Mouse (Mus musculus) layer of hippocampus, postnatal 36 days (tissue): ENCODE results near the gene Hist2h2aa2. TPM values are rescaled to one million over a fixed set of nuclear protein-coding genes. Genes with fewer than 3 reads are reported as not detected.
"Not testable (repeated sequence)": the region's sequence is repeated elsewhere in the genome, so short reads cannot be mapped to it uniquely, and the experiment has no call there.

ENCODE experiments used
- DNase-seq, 2 experiments: peaks; one replicate each; pipeline ENCODE4 v3.0.0; 2022
- total RNA-seq, 2 experiments: library from RNA; stranded (reverse); gene quantifications; 2 replicates each; pipeline ENCODE4 v1.2.3; 2021

Hist2h2aa2 gene
- 100 to 1,000 TPM; 193 to 195 TPM for total RNA-seq

DNA sequence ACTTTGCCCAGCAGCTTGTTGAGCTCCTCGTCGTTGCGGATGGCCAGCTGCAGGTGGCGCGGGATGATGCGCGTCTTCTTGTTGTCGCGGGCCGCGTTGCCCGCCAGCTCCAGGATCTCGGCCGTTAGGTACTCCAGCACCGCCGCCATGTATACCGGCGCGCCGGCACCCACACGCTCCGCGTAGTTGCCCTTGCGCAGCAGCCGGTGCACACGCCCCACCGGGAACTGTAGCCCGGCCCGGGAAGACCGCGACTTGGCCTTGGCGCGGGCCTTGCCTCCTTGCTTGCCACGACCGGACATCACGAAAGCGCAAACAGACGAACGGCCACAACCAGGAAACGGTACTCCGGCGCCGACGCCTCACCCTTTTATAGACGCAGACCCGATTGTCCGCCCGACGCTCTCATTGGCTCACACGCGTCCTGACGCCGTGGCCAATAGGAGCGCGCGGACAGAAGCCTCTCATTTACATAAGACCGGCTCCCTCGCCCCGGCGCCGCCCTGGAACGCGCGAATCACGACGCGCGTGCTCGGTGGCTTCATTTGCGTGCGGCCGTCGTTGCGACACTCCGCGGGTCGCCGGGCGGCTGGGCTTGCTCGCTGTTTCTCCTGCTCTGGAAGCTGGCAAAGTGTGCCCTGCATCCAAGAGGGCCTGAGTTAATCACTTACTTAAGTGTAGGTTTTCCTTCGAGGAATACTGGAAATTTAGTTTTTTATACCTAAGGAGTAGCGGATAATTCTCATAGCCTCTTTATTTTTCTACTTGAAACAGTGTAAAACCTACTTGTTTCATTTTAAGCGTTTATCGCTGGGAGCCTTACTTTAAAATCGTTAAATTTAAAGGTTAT, at the start of gene Hist2h2aa2:
Gene Hist2h2aa2, minus strand, starts transcription at position 328 of the 850 bp plus-strand sequence.
- peak; percentile 97 for DNase-seq

- no peak for DNase-seq
Observed at GRCm38 (mm10) chr3:96289201-96289600, 49.1 kb upstream of the Hist2h2aa2 start.

DNA sequence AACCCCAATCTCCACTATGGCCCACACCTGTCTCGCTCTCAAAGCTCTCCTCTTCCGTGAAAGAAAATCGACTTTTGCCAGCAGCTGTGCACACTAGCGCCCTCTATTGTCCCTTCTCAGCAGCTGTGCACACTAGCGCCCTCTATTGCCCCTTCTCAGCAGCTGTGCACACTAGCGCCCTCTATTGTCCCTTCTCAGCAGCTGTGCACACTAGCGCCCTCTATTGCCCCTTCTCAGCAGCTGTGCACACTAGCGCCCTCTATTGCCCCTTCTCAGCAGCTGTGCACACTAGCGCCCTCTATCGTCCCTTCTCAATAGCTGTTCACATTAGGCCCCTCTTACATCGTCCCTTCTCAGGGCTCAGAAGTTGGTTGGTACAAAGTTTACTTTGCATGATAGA, 47.3 kb upstream of the Hist2h2aa2 start:
- DNase-seq: not testable (repeated sequence)

DNA sequence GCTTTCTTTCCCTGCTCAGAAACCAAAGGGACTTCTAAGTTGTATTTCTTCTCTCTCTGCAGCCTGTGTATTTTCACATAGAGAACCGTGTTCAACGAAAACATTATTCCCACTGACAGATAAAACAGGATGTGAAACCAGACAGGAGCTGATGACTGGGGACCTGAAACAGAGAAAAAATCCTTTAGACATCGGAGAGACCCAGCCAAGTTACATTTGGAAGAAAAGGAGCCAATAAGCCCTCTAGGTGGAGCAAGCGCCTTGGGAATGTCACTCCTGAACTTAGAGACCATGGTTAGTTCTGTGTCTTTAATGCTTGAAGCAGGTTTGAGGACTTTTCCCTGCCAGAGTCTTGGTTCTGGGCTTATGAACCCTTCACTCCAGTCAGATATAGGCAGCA, 44.4 kb upstream of the Hist2h2aa2 start:
- DNase-seq: no peak

- DNase-seq: no peak
Observed at GRCm38 (mm10) chr3:96280660-96281059, 40.6 kb upstream of the Hist2h2aa2 start.

GRCm38 (mm10) chr3:96277800-96278624, 37.9 kb upstream of the Hist2h2aa2 start:
- DNase-seq: peak; percentile 86 to 92

- no peak for DNase-seq
Observed at GRCm38 (mm10) chr3:96277428-96277799, 37.3 kb upstream of the Hist2h2aa2 start.

DNA sequence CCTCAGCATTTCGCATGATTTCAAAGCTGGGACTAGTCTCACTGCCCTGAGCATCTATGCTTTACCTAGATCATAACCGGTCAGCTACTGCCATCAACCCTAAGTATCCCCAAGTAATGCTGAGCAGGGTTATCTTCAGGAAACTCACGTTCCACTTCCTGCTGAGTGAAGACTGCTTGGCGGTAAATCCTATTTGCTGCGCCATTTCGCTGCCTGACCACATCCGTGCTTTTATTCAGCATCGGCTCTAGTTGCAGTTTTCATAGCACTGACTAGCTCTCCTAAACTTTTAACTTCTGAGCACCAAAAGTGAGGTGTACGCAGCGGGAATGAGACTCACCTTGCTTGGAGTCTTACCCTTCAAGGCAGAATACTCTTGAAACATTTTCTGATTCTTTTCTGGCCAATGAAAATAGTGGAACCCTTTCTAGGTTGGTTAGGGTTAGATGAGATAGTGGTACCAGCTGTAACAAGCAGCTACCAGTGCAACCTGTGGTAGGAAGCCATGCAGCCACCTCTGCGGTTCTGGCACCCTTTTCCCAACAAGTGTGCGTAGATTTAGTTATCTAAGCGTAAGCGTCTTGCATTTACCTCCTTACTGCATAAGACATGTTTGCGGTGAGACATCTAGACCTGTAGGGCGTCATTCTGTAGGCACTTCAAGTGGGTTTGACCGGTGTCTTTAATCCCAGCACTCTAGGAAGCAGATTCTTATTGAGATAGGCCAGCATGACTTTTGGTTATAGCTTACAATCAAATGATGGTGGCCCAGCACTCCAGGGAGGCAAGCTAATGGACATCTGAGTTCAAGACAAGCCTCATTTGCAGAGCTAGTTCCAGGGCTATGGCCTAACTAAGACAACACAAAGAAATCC, 33.8 kb upstream of the Hist2h2aa2 start:
- no peak for DNase-seq

DNA sequence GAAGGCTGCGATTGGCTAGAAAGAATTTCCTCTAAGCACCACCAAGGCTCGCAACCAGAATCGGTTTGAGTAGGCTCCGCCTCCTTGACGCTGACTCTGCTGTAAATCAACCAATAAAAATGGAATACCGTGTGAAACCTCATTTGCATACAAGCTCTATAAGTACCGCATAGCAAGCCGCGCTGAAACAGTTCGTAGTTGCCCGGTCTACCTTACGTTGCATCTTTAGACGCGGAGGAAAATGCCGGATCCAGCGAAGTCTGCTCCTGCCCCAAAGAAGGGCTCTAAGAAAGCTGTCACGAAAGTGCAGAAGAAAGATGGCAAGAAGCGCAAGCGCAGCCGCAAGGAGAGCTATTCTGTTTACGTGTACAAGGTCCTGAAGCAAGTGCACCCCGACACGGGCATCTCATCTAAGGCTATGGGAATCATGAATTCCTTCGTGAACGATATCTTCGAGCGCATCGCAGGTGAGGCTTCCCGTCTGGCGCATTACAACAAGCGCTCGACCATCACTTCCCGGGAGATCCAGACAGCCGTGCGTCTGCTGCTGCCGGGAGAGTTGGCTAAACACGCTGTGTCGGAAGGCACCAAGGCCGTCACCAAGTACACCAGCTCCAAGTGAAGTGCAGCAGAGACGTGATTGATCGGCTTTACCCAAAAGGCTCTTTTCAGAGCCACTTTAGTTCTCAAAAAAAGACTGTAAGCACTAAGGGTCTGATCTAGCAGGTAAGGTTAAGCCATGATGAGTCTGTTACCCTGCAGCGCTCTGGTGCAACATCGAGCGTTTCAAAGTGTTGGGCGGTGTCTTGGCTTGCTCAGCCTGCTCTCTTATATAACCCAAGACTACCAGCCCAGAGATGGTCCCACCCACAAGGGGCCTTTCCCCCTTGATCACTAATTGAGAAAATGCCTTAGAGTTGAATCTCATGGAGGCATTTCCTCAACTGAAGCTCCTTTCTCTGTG, 29.7 kb upstream of the Hist2h2aa2 start, which contains the start of gene Hist2h2bb:
Gene Hist2h2bb, plus strand, starts transcription at position 242 of the 964 bp plus-strand sequence.
- peak; percentile 89 for DNase-seq

DNA sequence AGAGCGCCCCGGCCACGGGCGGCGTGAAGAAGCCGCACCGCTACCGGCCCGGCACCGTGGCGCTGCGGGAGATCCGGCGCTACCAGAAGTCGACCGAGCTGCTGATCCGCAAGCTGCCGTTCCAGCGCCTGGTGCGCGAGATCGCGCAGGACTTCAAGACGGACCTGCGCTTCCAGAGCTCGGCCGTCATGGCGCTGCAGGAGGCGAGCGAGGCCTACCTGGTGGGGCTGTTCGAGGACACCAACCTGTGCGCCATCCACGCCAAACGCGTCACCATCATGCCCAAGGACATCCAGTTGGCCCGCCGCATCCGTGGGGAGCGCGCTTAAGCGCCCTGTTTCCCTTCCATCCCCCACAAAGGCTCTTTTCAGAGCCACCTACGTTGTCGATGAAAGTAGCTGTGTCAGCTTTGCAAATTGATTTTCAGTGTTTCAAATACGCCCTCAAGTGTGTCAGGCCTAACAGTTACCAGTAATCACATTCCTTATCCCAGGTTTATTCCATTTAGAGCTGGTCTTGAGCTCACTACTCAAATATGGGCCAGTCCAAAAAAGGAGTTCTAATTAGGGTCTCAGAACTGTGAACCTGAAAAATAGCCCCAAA, 28.8 kb upstream of the Hist2h2aa2 start:
- not testable (repeated sequence) for DNase-seq

GRCm38 (mm10) chr3:96268051-96268775, 28.1 kb upstream of the Hist2h2aa2 start, which contains the start of gene Hist2h3b:
Gene Hist2h3b, plus strand, starts transcription at chr3:96268654.
- peak; percentile 77 to 80 for DNase-seq

DNA sequence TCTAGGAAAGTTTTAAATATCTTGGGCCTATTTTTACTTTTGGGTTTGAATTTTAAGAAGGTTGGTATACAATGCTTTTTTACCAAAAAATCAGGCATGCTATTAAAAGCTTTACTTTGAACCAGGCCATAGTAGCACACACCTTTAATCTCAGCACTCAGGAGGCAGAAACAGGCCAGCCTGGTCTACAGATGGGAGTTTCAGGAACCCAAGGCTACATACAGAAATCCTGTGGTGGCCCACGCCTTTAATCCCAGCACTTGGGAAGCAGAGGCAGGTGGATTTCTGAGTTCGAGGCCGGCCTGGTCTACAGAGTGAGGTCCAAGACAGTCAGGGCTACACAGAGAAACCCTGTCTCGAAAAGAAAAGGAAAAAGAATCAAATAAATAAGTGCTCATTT, 27.5 kb upstream of the Hist2h2aa2 start:
- no peak for DNase-seq

- DNase-seq: no peak
Observed at GRCm38 (mm10) chr3:96266132-96266710, 26.1 kb upstream of the Hist2h2aa2 start.

DNA sequence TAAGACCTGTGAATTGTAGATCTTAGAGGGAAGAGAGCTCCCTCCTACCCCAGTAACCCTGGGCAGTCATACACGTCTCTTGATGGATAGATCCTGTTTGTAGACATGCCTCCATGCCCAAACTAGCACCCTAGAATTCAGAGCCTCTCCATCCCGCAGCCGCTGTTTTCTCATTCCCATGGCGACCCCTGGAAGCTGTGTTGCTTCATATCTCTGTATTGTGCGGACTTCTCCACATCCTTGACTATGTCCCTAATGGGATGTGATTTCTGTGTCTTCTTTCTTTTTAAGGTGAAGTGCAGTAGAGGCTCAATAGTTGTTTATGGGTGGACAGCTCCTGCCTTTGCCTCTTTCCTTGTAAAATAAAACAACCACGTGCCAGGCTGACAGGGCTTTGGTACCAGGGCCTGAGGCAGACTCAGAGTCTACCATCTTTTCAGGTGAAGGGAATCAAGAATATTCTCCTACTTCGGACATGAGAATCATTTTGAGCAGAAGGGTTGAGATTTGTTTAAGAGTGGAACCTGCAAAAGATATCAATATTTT, 24.4 kb upstream of the Hist2h2aa2 start:
- DNase-seq: no peak

DNA sequence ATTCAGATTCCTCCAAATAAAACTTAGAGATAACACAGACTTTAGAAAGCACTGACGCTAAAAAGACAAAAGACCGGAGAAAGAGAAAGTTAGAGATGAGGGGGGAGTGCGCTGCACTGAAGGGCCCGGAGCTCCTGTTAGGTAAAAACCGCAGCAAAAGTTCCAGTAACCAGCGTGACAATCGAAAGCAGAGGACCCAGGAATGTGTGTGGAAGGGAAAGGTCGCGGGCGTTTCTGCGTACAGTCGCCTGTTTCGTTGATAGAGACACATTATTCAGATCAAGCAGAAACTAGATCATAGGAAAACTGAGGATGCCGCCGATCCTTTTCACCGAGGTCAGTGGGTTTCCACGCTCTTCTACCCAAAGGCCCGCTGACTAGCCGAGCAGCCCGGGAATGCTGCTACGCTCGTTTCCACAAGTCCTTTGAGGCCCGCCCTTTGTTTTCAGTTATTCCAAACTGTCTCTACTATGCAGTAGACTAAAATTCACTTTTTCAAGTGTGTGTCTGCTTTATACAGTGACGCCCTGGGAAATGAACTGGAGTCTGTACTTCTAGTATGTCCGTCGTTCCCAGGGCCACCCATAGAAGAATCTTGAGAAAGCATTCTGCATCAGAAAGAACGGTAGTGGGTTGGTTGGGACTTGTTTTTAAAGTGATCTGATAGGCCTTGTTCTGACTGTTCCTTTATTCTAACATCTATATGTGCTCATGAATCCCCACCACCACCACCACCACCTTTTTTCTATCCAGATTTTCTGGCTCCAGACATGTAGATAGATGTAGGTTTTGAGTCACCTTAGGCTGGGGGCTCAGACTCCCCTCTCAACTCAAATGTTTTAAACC, 23.7 kb upstream of the Hist2h2aa2 start:
- DNase-seq: peak; percentile 33 to 46

DNA sequence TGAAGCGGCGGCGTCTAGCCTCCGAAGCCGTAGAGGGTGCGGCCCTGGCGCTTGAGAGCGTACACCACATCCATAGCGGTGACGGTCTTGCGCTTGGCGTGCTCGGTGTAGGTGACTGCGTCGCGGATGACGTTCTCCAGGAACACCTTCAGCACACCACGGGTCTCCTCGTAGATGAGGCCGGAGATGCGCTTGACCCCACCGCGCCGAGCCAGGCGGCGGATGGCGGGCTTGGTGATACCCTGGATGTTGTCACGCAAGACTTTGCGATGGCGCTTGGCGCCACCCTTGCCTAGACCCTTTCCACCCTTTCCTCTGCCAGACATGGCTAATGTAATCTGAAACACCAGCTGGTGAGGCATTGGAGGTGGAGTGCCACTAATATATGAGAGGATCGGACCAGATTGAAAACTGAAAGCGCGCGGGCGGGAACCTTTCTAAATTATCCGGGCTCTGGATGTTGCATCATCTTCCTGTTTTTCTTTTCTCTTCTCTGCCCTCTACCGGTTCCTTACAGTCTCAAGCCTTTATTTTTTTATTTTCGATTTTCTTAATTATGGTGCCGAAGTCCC, 23.0 kb upstream of the Hist2h2aa2 start, which contains the start of gene Hist2h4:
Gene Hist2h4, minus strand, starts transcription at position 333 of the 572 bp plus-strand sequence.
- peak; percentile 95 to 96 for DNase-seq

DNA sequence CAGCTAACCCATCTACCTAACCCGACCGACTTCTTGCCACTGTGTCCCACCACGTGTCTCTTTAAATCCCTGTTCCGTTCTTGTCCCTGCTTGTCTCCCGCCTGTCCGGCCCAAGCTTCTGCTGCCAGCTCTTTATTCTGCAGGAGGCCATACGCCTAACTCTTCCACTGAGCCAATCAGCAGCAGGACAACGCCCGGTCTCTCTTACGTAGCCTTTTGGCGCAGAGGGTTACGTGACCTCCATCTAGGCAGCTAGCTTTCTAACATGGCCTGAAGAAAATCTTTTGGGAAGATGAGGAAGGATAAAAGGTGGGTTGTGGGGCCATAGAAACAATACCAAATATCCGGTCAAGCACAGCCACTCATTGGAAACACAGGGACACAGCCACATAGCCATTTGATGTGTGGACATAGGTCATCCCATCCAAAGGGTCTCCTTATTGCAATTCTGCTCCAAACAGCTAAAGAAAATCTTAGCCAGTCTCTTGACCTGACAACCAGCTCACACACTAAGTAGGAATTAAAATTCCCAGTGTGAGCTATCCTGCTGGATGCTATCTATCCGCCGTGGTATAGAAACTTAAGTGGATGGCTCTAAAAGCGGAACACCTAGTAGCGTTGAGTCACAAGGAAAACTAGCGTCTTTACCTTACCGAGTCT, 22.3 kb upstream of the Hist2h2aa2 start:
- peak; percentile 72 to 76 for DNase-seq
